Mouse (Mus musculus): ENCODE results near the gene B230219D22Rik. TPM values are rescaled to one million over a fixed set of nuclear protein-coding genes. Genes with fewer than 3 reads are reported as not detected.
A peak's percentile ranks its signal among the peaks of the same experiment; 100 is the strongest.

Gene B230219D22Rik
- polyA plus RNA-seq, 1 experiment from 2014 or later = 77.8 TPM

GRCm38 (mm10) chr13:55715167-55715512 is 22.2 kb downstream of the B230219D22Rik start:
- DNase-seq (ENCODE audit: low spot score) (no peak), ATAC-seq (ENCODE audit: insufficient read depth, low FRiP score, low TSS enrichment) (no peak)
- peak overlapping the region; percentile 56 for H3K4me2 ChIP-seq (ENCODE audit: low read depth)
- no peaks in the 10 kb centered on the region for H3K9me3 ChIP-seq (ENCODE audit: control insufficient read depth, low read length)
- H3K9ac ChIP-seq (ENCODE audit: low read length) = peak overlapping the region; percentile 80
- H3K27me3 ChIP-seq (ENCODE audit: control insufficient read depth, insufficient read depth, low read length) = no peaks in the 10 kb centered on the region
- H3K4me1 ChIP-seq (ENCODE audit: control insufficient read depth, insufficient read depth, low read length) = no peaks in the 10 kb centered on the region
- peak overlapping the region; percentile 83; the same call in 1 of the 2 replicates for H3K27ac ChIP-seq (ENCODE audit: low read depth, low read length)
- H3K4me3 ChIP-seq (ENCODE audit: low read depth, low read length) = peak overlapping the region; percentile 80
- 13% methylated on average over 5 of the region's 5 CpGs for WGBS
- peaks cover 8% of the 10 kb centered on the region for H3K36me3 ChIP-seq (ENCODE audit: control insufficient read depth, insufficient read depth, low read length)

GRCm38 (mm10) chr13:55715908-55716510 is 23.1 kb downstream of the B230219D22Rik start:
- Histone ChIP-seq H3K36me3 (ENCODE audit: control insufficient read depth, insufficient read depth, low read length) (peaks cover 8% of the 10 kb centered on the region), H3K4me3 (ENCODE audit: low read depth, low read length) (no peak overlapping the region), H3K9me3 (ENCODE audit: control insufficient read depth, low read length) (no peaks in the 10 kb centered on the region), H3K4me1 (ENCODE audit: control insufficient read depth, insufficient read depth, low read length) (no peaks in the 10 kb centered on the region), H3K9ac (ENCODE audit: low read length) (no peak overlapping the region), H3K4me2 (ENCODE audit: low read depth) (no peak overlapping the region), H3K27ac (ENCODE audit: low read depth, low read length) (no peak overlapping the region), H3K27me3 (ENCODE audit: control insufficient read depth, insufficient read depth, low read length) (no peaks in the 10 kb centered on the region)
- DNase-seq (ENCODE audit: low spot score) = no peak
- WGBS = 78% methylated on average over 7 of the region's 7 CpGs
- no peak for ATAC-seq (ENCODE audit: insufficient read depth, low FRiP score, low TSS enrichment)

GRCm38 (mm10) chr13:55721516-55721915 is 28.6 kb downstream of the B230219D22Rik start:
- Histone ChIP-seq H3K9ac (ENCODE audit: low read length) (no peak overlapping the region), H3K4me2 (ENCODE audit: low read depth) (no peak overlapping the region), H3K27ac (ENCODE audit: low read depth, low read length) (no peak overlapping the region), H3K27me3 (ENCODE audit: control insufficient read depth, insufficient read depth, low read length) (no peaks in the 10 kb centered on the region), H3K4me1 (ENCODE audit: control insufficient read depth, insufficient read depth, low read length) (no peaks in the 10 kb centered on the region), H3K9me3 (ENCODE audit: control insufficient read depth, low read length) (no peaks in the 10 kb centered on the region), H3K4me3 (ENCODE audit: low read depth, low read length) (no peak overlapping the region), H3K36me3 (ENCODE audit: control insufficient read depth, insufficient read depth, low read length) (peaks cover 10% of the 10 kb centered on the region)
- ATAC-seq (ENCODE audit: insufficient read depth, low FRiP score, low TSS enrichment) (no peak), DNase-seq (ENCODE audit: low spot score) (no peak)
- 73% methylated on average over 8 of the region's 8 CpGs for WGBS

GRCm38 (mm10) chr13:55721995-55722394 is 29.1 kb downstream of the B230219D22Rik start:
- no peak overlapping the region for H3K4me3 ChIP-seq (ENCODE audit: low read depth, low read length)
- H3K9me3 ChIP-seq (ENCODE audit: control insufficient read depth, low read length) = no peaks in the 10 kb centered on the region
- no peak for DNase-seq (ENCODE audit: low spot score)
- no peaks in the 10 kb centered on the region for H3K27me3 ChIP-seq (ENCODE audit: control insufficient read depth, insufficient read depth, low read length)
- WGBS = 86% methylated on average over 2 of the region's 2 CpGs
- no peaks in the 10 kb centered on the region for H3K4me1 ChIP-seq (ENCODE audit: control insufficient read depth, insufficient read depth, low read length)
- no peak for ATAC-seq (ENCODE audit: insufficient read depth, low FRiP score, low TSS enrichment)
- no peak overlapping the region for H3K4me2 ChIP-seq (ENCODE audit: low read depth)
- no peak overlapping the region for H3K27ac ChIP-seq (ENCODE audit: low read depth, low read length)
- no peak overlapping the region for H3K9ac ChIP-seq (ENCODE audit: low read length)
- peaks cover 10% of the 10 kb centered on the region for H3K36me3 ChIP-seq (ENCODE audit: control insufficient read depth, insufficient read depth, low read length)

GRCm38 (mm10) chr13:55726598-55727119 is 33.7 kb downstream of the B230219D22Rik start:
- Histone ChIP-seq H3K9me3 (ENCODE audit: control insufficient read depth, low read length) (no peaks in the 10 kb centered on the region), H3K9ac (ENCODE audit: low read length) (peak overlapping the region; percentile 81), H3K4me2 (ENCODE audit: low read depth) (peak overlapping the region; percentile 60), H3K4me3 (ENCODE audit: low read depth, low read length) (peak overlapping the region; percentile 51), H3K4me1 (ENCODE audit: control insufficient read depth, insufficient read depth, low read length) (no peaks in the 10 kb centered on the region), H3K36me3 (ENCODE audit: control insufficient read depth, insufficient read depth, low read length) (0 out of 2 replicates have a peak, but pooled peaks cover 1% of the 10 kb centered on the region), H3K27ac (ENCODE audit: low read depth, low read length) (peak overlapping the region; percentile 94), H3K27me3 (ENCODE audit: control insufficient read depth, insufficient read depth, low read length) (no peaks in the 10 kb centered on the region)
- ATAC-seq (ENCODE audit: insufficient read depth, low FRiP score, low TSS enrichment) = no peak
- DNase-seq (ENCODE audit: low spot score) = no peak
- 5% methylated on average over 4 of the region's 4 CpGs for WGBS

GRCm38 (mm10) chr13:55727120-55727838 is 34.4 kb downstream of the B230219D22Rik start, which contains the start of gene Pcbd2:
Gene Pcbd2 (plus strand): TSS chr13:55727368.
- Histone ChIP-seq H3K9me3 (ENCODE audit: control insufficient read depth, low read length) (no peaks in the 10 kb centered on the region), H3K4me1 (ENCODE audit: control insufficient read depth, insufficient read depth, low read length) (no peaks in the 10 kb centered on the region)

GRCm38 (mm10) chr13:55727839-55728238 is 34.9 kb downstream of the B230219D22Rik start:
- H3K4me3 ChIP-seq (ENCODE audit: low read depth, low read length) = peak overlapping the region; percentile 51
- H3K27ac ChIP-seq (ENCODE audit: low read depth, low read length) = no peak overlapping the region
- WGBS = 5% methylated on average over 19 of the region's 19 CpGs
- DNase-seq (ENCODE audit: low spot score) (peak; percentile 74), ATAC-seq (ENCODE audit: insufficient read depth, low FRiP score, low TSS enrichment) (peak; percentile 58; the same call in 1 of the 2 replicates)
- H3K27me3 ChIP-seq (ENCODE audit: control insufficient read depth, insufficient read depth, low read length) = no peaks in the 10 kb centered on the region
- peak overlapping the region; percentile 81 for H3K9ac ChIP-seq (ENCODE audit: low read length)
- peak overlapping the region; percentile 60 for H3K4me2 ChIP-seq (ENCODE audit: low read depth)
- no peaks in the 10 kb centered on the region for H3K9me3 ChIP-seq (ENCODE audit: control insufficient read depth, low read length)
- H3K4me1 ChIP-seq (ENCODE audit: control insufficient read depth, insufficient read depth, low read length) = no peaks in the 10 kb centered on the region
- no peaks in the 10 kb centered on the region for H3K36me3 ChIP-seq (ENCODE audit: control insufficient read depth, insufficient read depth, low read length)

More at GRCm38 (mm10) chr13:55727120-55727838, 34.4 kb downstream of the B230219D22Rik start, which contains the start of gene Pcbd2:
- Histone ChIP-seq H3K4me2 (ENCODE audit: low read depth) (peak within 1 kb of the TSS; percentile 60), H3K4me3 (ENCODE audit: low read depth, low read length) (peak within 1 kb of the TSS; percentile 51), H3K27me3 (ENCODE audit: control insufficient read depth, insufficient read depth, low read length) (no peaks in the 10 kb centered on the region), H3K27ac (ENCODE audit: low read depth, low read length) (peak within 1 kb of the TSS; percentile 94), H3K36me3 (ENCODE audit: control insufficient read depth, insufficient read depth, low read length) (no peaks in the 10 kb centered on the region), H3K9ac (ENCODE audit: low read length) (peak within 1 kb of the TSS; percentile 81)
- ATAC-seq (ENCODE audit: insufficient read depth, low FRiP score, low TSS enrichment) (peak; percentile 69), DNase-seq (ENCODE audit: low spot score) (peak; percentile 89)
- WGBS = 1% methylated on average over 73 of the region's 73 CpGs

- Histone ChIP-seq H3K4me2 (ENCODE audit: low read depth) (no peak overlapping the region), H3K9ac (ENCODE audit: low read length) (no peak overlapping the region), H3K36me3 (ENCODE audit: control insufficient read depth, insufficient read depth, low read length) (no peaks in the 10 kb centered on the region), H3K4me1 (ENCODE audit: control insufficient read depth, insufficient read depth, low read length) (no peaks in the 10 kb centered on the region), H3K27me3 (ENCODE audit: control insufficient read depth, insufficient read depth, low read length) (no peaks in the 10 kb centered on the region), H3K27ac (ENCODE audit: low read depth, low read length) (no peak overlapping the region), H3K9me3 (ENCODE audit: control insufficient read depth, low read length) (no peaks in the 10 kb centered on the region), H3K4me3 (ENCODE audit: low read depth, low read length) (no peak overlapping the region)
- WGBS = 88% methylated on average over 7 of the region's 7 CpGs
- DNase-seq (ENCODE audit: low spot score) (no peak), ATAC-seq (ENCODE audit: insufficient read depth, low FRiP score, low TSS enrichment) (no peak)
Observed at GRCm38 (mm10) chr13:55730716-55731115, 37.8 kb downstream of the B230219D22Rik start.

All from neural tube, embryonic 11.5 days (tissue).